Mouse (Mus musculus): ENCODE data around the gene Taf5l. TPM values are rescaled to one million over a fixed set of nuclear protein-coding genes. Genes with fewer than 3 reads are reported as not detected.
"Not testable (repeated sequence)": the region's sequence is repeated elsewhere in the genome, so short reads cannot be mapped to it uniquely, and the experiment has no call there.

The Taf5l gene
- total RNA-seq, 2 experiments from 2014 or later, result 15.5 to 15.6 TPM

DNA sequence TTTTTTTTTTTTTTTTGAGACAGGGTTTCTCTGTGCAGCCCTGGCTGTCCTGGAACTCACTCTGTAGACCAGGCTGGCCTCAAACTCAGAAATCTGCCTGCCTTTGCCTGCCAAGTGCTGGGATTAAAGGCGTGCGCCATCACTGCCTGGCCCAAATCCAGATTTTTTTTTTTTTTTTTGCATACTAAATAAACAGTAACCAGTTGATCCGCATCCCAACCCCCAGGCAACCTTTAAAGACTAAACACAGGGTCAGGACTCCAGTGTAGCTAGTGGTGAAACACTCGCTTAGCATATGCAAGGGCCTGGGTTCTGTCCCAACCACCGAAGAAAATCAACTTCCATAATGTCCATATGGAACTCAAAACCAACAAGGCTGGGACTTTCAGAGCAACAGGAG, 60.6 kb downstream of the Taf5l start:
- DNase-seq, result not testable (repeated sequence)

DNA sequence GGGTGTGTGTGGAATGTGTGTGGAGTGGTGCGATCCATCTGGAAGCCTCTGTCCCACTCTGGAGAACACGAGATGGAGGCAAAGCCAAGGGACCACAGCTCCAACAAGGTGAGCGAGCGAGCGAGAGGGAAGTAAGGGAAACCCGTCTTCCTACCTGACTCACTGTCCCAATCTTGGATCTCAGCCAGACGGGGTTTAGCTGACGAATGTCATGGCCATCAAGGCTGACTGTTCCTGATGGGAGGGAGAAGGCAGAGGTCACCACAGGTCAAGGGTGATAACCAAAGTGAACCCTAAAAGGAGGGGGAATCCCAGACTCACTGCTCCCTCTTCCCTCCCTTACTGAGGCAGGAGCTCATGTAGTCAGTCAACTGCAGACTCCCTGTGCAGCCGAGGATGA, 61.1 kb downstream of the Taf5l start:
- no peak for DNase-seq

GRCm38 (mm10) chr8:123959473-123959872, 61.7 kb downstream of the Taf5l start:
- no peak for DNase-seq

DNA sequence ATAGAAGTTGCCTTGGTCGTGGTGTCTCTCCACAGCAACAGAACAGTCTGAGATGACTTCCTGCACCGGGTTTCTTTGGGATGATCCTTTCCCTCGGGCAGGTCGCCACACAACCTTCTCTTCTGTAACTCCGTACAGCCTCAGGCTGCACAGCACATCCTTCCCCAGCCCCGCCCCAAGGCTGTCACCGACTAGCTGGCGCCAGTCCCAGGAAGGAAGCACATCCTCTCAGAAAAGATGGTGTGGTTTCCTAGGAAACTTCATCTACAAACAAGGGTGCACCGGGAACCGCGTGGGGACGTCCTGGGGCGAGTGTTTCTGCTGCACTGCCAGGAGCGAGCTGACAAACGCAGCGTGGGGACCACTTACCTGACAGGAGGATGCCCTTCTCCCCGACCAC, 63.1 kb downstream of the Taf5l start:
- DNase-seq, result no peak

GRCm38 (mm10) chr8:123954246-123954645, 67.0 kb downstream of the Taf5l start:
- DNase-seq, result no peak

DNA sequence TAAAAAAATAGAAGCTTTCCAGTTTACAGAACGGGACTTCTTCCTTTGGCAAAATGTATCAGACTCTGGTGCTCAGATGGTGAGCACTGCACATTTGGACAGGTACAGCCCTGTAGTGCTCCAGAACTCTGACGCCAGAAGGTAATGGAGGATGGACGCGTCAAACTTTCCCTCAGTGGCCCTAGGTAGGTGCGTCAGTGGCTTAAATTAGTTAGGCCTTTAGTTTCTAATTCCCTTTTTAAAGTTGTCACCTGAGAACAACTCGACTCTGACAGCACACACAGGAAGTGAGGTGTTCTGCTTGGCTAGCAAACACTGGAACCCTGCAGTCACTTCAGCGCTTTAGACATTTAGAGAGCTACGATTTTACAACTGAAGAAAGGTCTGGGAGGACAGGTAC, 67.5 kb downstream of the Taf5l start:
- no peak for DNase-seq

DNA sequence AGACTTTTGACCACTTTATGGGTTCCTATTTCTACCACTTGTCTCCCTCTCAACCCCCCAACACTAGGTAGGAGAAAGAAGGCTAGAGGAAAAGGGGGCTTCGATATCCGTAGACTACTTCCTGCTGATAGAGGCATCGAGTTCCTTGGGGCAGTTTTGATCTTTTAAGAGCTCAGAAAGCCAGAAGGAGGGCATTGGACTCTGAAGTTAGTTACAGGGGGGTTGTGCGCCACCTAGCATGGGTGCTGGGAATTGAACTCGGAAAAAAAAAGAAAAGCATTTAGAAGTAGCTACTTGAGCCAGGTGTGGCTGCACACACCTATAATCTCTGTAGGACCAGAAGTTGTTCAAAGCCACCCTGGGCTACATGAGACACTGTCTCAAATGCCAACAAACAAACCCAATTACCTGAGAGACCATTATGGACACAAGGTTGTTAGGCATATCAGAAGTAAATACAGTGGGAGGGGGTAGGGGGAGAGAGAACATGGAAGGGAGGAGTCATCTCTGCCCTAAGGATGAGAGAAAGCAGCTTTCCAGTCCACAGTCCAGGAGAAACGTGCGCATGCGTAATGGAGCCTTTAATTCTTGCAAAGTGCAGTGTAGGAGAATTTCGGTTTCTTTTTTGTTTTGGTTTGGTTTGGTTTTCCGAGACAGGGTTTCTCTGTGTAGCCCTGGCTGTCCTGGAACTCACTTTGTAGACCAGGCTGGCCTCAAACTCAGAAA, 71.0 kb downstream of the Taf5l start:
- DNase-seq, result peak; percentile 41

DNA sequence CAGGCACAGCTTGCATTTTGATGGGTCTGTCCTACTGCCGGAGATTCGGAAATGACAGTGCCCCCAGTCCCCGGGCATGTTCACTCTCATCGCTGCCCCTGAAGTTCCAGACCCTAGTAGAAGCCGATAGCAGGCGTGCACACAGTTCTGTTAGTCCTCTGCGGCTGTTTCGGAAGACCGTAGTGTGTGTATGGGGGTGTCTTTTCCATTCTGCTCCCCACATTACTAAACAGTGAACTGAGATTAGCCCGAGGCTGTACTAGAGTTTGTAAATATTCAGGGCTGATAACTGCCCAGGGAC, 71.6 kb downstream of the Taf5l start:
- no peak for DNase-seq

DNA sequence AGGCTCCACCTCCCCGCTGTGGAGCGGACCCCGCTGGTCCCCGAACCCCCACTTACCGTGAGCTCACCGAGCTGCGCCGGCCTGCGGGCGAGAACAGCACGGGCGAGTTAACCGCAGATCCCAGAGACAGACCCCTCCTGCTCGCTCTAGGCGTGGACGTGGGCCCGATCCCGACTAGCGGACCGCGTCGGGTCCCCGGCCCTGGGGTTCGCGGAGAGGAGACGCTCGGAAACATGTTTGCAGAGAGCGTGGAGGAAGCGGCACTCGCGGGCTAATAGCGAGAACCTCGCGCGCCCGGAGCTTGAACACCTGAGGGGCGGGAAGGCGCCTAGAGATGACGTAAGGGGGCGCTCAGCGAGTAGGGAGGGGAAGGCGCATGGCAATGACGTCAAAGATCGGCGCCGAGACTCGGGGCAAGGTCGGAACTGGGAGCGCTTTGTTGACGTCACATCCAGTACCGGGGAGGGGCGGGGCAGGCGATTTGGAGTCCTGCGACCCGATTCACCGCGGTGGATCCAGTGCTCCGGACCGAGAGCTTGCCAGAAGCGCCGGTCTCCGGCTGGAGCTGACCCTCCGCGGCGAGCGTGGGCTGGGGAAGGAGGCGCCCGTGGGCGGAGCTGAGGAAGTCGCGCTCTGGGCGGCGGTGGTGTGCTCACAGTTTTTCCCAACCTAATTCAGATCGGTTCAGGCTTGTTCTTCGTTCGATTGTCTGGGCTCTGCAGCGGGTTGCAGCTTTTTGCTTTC, 72.1 kb downstream of the Taf5l start, which contains the start of gene Nup133:
Gene Nup133 (minus strand): TSS at position 324 of the 744 bp plus-strand sequence.
- DNase-seq, result peak; percentile 100

Small RNA genes lying within 50 kb of the gene (microRNA-seq; reads per million reads assigned to microRNA genes)
- 0 reads per million in 2 experiments for gene Mir1967

Other genes with a start within 250 kb of the Taf5l start
- gene Rab4a, start 215.4 kb downstream of the Taf5l start, total RNA-seq (2021), result 10 to 100 TPM; 11.7 to 14.1 TPM
- gene Ccsap, start 161.2 kb downstream of the Taf5l start, total RNA-seq (2021), result 1 to 10 TPM; 1.9 to 2.5 TPM
- gene Acta1, start 126.6 kb downstream of the Taf5l start, total RNA-seq (2021), result over 10,000 TPM; 50,548 to 53,307 TPM
- 10 to 100 TPM; 11.6 to 14.2 TPM for gene Nup133, start 72.1 kb downstream of the Taf5l start, total RNA-seq (2021)
- gene Abcb10, start 38.3 kb downstream of the Taf5l start, total RNA-seq (2021), result 10 to 100 TPM; 13.2 to 13.3 TPM
- 1 to 10 TPM; 7.4 to 8.4 TPM for gene Urb2, start 111 bp upstream of the Taf5l start, total RNA-seq (2021)
- gene Galnt2, start 210.0 kb upstream of the Taf5l start, total RNA-seq (2021), result 10 to 100 TPM; 40.8 to 46.3 TPM

Measured in gastrocnemius, postnatal 10 days (tissue).